8 mouse cellular contexts compared by ENCODE assay signal in the genomic region with DNA sequence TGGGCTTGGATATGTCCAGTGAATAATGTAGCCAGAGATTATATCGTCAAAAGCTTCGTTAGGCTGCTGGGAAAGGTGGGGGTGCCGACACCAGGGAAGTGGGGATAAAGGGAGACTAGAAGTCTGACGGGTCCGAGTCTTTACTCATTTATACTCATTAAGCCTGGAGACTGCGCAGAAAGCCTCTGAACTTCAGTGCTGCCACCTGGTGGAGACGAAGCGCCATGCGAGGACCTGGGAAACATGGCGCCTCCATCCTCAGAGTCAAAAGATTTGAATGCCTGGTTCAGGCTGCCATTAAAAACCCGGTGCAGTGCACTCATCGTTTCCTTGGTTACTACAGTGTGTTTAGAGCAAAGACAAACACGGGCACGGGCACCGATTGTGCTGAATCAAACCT.
DNase-seq lines count a peak whose midpoint lies in the region; ATAC-seq and TF ChIP-seq lines count a peak whose summit lies in the region.

No protein-coding gene starts in this region.

- H3K36me3 ChIP-seq in hindbrain, embryonic 14.5 days (replicated peaks; ENCODE audit: control insufficient read depth, insufficient read depth), result no peaks in the 10 kb centered on the region
- H3K36me3 ChIP-seq in midbrain, postnatal 0 days (ENCODE audit: insufficient read depth, low read length), result no peaks in the 10 kb centered on the region
- H3K36me3 ChIP-seq in thymus, adult 2 months (ENCODE audit: control insufficient read depth, insufficient read depth, low read length), result no peaks in the 10 kb centered on the region

- H3K27ac ChIP-seq in embryonic fibroblast, embryonic 13.5 days (ENCODE audit: insufficient read depth, low read length), result peak overlapping the region; percentile 54
- no peak overlapping the region for H3K27ac ChIP-seq in hindbrain, embryonic 14.5 days
- H3K27ac ChIP-seq in midbrain, postnatal 0 days (ENCODE audit: low read depth, low read length), result no peak overlapping the region
- H3K27ac ChIP-seq in thymus, adult 2 months (ENCODE audit: control insufficient read depth, insufficient read depth, low read length), result no peak overlapping the region

- no peak overlapping the region for H3K4me3 ChIP-seq in embryonic fibroblast, embryonic 13.5 days (ENCODE audit: insufficient read depth, low read length)
- H3K4me3 ChIP-seq in hindbrain, embryonic 14.5 days (replicated peaks; ENCODE audit: low read length), result no peak overlapping the region
- H3K4me3 ChIP-seq in midbrain, postnatal 0 days (ENCODE audit: low read depth, low read length), result no peak overlapping the region
- H3K4me3 ChIP-seq in thymus, adult 2 months (ENCODE audit: control insufficient read depth, insufficient read depth, low read length), result no peak overlapping the region

- H3K4me2 ChIP-seq in hindbrain, embryonic 14.5 days (replicated peaks), result no peak overlapping the region
- H3K4me2 ChIP-seq in midbrain, postnatal 0 days (ENCODE audit: low read depth, low read length, poor library complexity, severe bottlenecking), result no peak overlapping the region

- no peak overlapping the region for H3K9ac ChIP-seq in hindbrain, embryonic 14.5 days
- H3K9ac ChIP-seq in midbrain, postnatal 0 days (replicated peaks; ENCODE audit: low read length, poor library complexity, severe bottlenecking), result no peak overlapping the region

- H3K27me3 ChIP-seq in hindbrain, embryonic 14.5 days (ENCODE audit: control insufficient read depth, insufficient read depth, low read length), result no peaks in the 10 kb centered on the region
- H3K27me3 ChIP-seq in midbrain, postnatal 0 days (ENCODE audit: insufficient read depth, low read length), result no peaks in the 10 kb centered on the region
- H3K27me3 ChIP-seq in thymus, adult 2 months (ENCODE audit: control insufficient read depth, insufficient read depth, low read length), result no peaks in the 10 kb centered on the region

- DNase-seq in left cerebral cortex, adult 18-20 months (ENCODE audit: low spot score in 2 of 2), result peak; percentile 12 to 40
- DNase-seq in left cerebral cortex, adult 11 months (ENCODE audit: low spot score), result no peak
- peak; percentile 68 for DNase-seq in adrenal gland, postnatal 25 days
- DNase-seq in hindbrain, embryonic 14.5 days (ENCODE audit: low spot score), result peak; percentile 66
- DNase-seq in layer of hippocampus, postnatal 14 days (ENCODE audit: low spot score in 2 of 2), result peak; percentile 20 to 23
- DNase-seq in midbrain, postnatal 0 days (ENCODE audit: low spot score), result peak; percentile 26
- peak; percentile 68 for DNase-seq in thymus, adult 2 months

- no peak for TF ChIP-seq POLR2A in embryonic fibroblast, embryonic 13.5 days (IDR thresholded peaks at IDR 0.05; ENCODE audit: low read depth, low read length)
- no peak for TF ChIP-seq POLR2A in thymus, adult 2 months (IDR thresholded peaks at IDR 0.05; ENCODE audit: control insufficient read depth, extremely low read depth, insufficient read depth, low read length, poor library complexity)

- 58% methylated on average over 15 of the region's 15 CpGs for WGBS in hindbrain, embryonic 14.5 days
- 50% methylated on average over 15 of the region's 15 CpGs for WGBS in midbrain, postnatal 0 days
- WGBS in thymus, adult 2 months, result 55% methylated on average over 15 of the region's 15 CpGs

- no peaks in the 10 kb centered on the region for H3K9me3 ChIP-seq in hindbrain, embryonic 14.5 days (ENCODE audit: control insufficient read depth, low read length)
- H3K9me3 ChIP-seq in midbrain, postnatal 0 days (ENCODE audit: low read length), result no peaks in the 10 kb centered on the region

- no peak for ATAC-seq in hindbrain, embryonic 14.5 days (ENCODE audit: low FRiP score)
- no peak for ATAC-seq in midbrain, postnatal 0 days (ENCODE audit: low FRiP score)

- peak; percentile 66; the same call in 1 of the 2 replicates for TF ChIP-seq CTCF in embryonic fibroblast, embryonic 13.5 days (IDR thresholded peaks at IDR 0.05; ENCODE audit: borderline replicate concordance, insufficient read depth, low read length)
- TF ChIP-seq CTCF in midbrain, postnatal 0 days (IDR thresholded peaks at IDR 0.05), result peak; percentile 71
- peak; percentile 89 for TF ChIP-seq CTCF in thymus, adult 2 months (IDR thresholded peaks at IDR 0.05; ENCODE audit: borderline replicate concordance, control insufficient read depth, extremely low read depth, insufficient read depth, low read length, poor library complexity)

- H3K4me1 ChIP-seq in embryonic fibroblast, embryonic 13.5 days (ENCODE audit: control insufficient read depth, insufficient read depth, low read length), result no peaks in the 10 kb centered on the region
- 0 out of 2 replicates have a peak, but pooled peaks cover 5% of the 10 kb centered on the region for H3K4me1 ChIP-seq in hindbrain, embryonic 14.5 days (replicated peaks; ENCODE audit: control insufficient read depth, insufficient read depth, low read length)
- no peaks in the 10 kb centered on the region for H3K4me1 ChIP-seq in midbrain, postnatal 0 days (ENCODE audit: insufficient read depth, low read length)
- H3K4me1 ChIP-seq in thymus, adult 2 months (replicated peaks; ENCODE audit: control insufficient read depth, insufficient read depth, low read length), result no peaks in the 10 kb centered on the region
